Mouse (Mus musculus) midbrain, embryonic 13.5 days (tissue): Measurements from ENCODE around the gene Hoxa4. TPM values are rescaled to one million over a fixed set of nuclear protein-coding genes. Genes with fewer than 3 reads are reported as not detected.

ENCODE experiments used
- ATAC-seq: fragments of 200-750 bp; cut with Nextera tagmentation; 2 replicates; pipeline ENCODE4 v1.8.0; 2017; ENCODE audit warnings: mild to moderate bottlenecking, moderate TSS enrichment, moderate library complexity
- H3K27ac ChIP-seq: fragments of 300-500 bp; sonication (generic); 2 replicates; pipeline ENCODE4 v1.5.1; 2015; ENCODE audit warnings: inconsistent platforms, mild to moderate bottlenecking, moderate library complexity
- H3K27me3 ChIP-seq: fragments of 300-500 bp; sonication (generic); 2 replicates; pipeline ENCODE4 v1.6.1; 2015; ENCODE audit warnings: mild to moderate bottlenecking, inconsistent platforms
- H3K36me3 ChIP-seq: fragments of 300-500 bp; sonication (generic); 2 replicates; pipeline ENCODE4 v1.6.1; 2015; ENCODE audit warnings: mild to moderate bottlenecking, inconsistent platforms
- H3K4me1 ChIP-seq: fragments of 300-500 bp; sonication (generic); replicated peaks from 2 replicates; pipeline ENCODE4 v1.6.1; 2015; ENCODE audit warnings: inconsistent platforms
- H3K4me2 ChIP-seq: fragments of 300-500 bp; sonication (generic); replicated peaks from 2 replicates; pipeline ENCODE4 v1.6.1; 2015; ENCODE audit warnings: moderate library complexity, mild to moderate bottlenecking, inconsistent platforms
- H3K4me3 ChIP-seq: fragments of 300-500 bp; sonication (generic); replicated peaks from 2 replicates; pipeline ENCODE4 v1.5.1; 2015; ENCODE audit warnings: mild to moderate bottlenecking, inconsistent platforms
- H3K9ac ChIP-seq: fragments of 300-500 bp; sonication (generic); replicated peaks from 2 replicates; pipeline ENCODE4 v1.6.1; 2015; ENCODE audit warnings: mild to moderate bottlenecking, inconsistent platforms
- H3K9me3 ChIP-seq: fragments of 300-500 bp; sonication (generic); 2 replicates; pipeline ENCODE4 v1.6.1; 2016; ENCODE audit warnings: mild to moderate bottlenecking, inconsistent platforms
- WGBS: fragments of 180-500 bp; shearing (Covaris S2); methylation state at CpG from one replicate; pipeline ENCODE4 v1.1.7; 2015; 5-methylcytosine and 5-hydroxymethylcytosine counted together
- polyA plus RNA-seq: library from polyadenylated mRNA; unstranded; fragments of >200 nt; fragmentation: Nextera tagmentation; extraction: Ambion mirVana; gene quantifications from 2 replicates; pipeline ENCODE4 v1.2.1, GENCODE M21; 2015

Hoxa4 gene
- polyA plus RNA-seq, 1 experiment from 2014 or later = not detected

GRCm38 (mm10) chr6:52162611-52163365 is 28.8 kb downstream of the Hoxa4 start:
- under 1% methylated on average over 14 of the region's 14 CpGs for WGBS
- Histone ChIP-seq H3K9ac (no peak overlapping the region), H3K4me3 (no peak overlapping the region), H3K4me2 (no peak overlapping the region), H3K9me3 (no peaks in the 10 kb centered on the region), H3K27ac (no peak overlapping the region), H3K4me1 (peaks cover 10% of the 10 kb centered on the region), H3K27me3 (peaks cover 98% of the 10 kb centered on the region), H3K36me3 (no peaks in the 10 kb centered on the region)
- ATAC-seq = no peak

DNA sequence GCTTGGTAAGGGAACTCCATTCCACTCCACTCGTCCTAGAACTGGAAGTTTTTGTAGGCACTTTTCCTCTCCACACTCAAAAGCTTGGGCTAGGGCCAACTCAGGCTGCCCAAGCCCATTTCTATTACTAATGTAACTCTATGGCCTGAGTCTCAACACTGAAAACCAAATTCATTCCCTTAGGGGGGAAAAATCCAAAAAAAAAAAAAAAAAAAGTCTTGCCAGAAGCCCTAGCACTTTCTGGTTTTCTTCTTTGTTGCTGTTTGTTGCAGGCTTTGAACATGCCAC is 29.5 kb downstream of the Hoxa4 start:
- no peak overlapping the region for H3K4me3 ChIP-seq
- H3K4me2 ChIP-seq = no peak overlapping the region
- H3K27me3 ChIP-seq = peaks cover 98% of the 10 kb centered on the region
- H3K27ac ChIP-seq = no peak overlapping the region
- no peak overlapping the region for H3K9ac ChIP-seq
- ATAC-seq = no peak
- H3K36me3 ChIP-seq = no peaks in the 10 kb centered on the region
- peaks cover 10% of the 10 kb centered on the region for H3K4me1 ChIP-seq
- 3% methylated on average over 1 of the region's 1 CpGs for WGBS
- H3K9me3 ChIP-seq = no peaks in the 10 kb centered on the region

- H3K4me3 ChIP-seq = no peak overlapping the region
- WGBS = under 1% methylated on average over 8 of the region's 8 CpGs
- no peaks in the 10 kb centered on the region for H3K36me3 ChIP-seq
- H3K27me3 ChIP-seq = peaks cover 98% of the 10 kb centered on the region
- H3K27ac ChIP-seq = no peak overlapping the region
- ATAC-seq = no peak
- H3K9me3 ChIP-seq = no peaks in the 10 kb centered on the region
- peaks cover 10% of the 10 kb centered on the region for H3K4me1 ChIP-seq
- H3K9ac ChIP-seq = no peak overlapping the region
- H3K4me2 ChIP-seq = no peak overlapping the region
These were observed 30.0 kb downstream of the Hoxa4 start for GRCm38 (mm10) chr6:52161336-52162092.

DNA sequence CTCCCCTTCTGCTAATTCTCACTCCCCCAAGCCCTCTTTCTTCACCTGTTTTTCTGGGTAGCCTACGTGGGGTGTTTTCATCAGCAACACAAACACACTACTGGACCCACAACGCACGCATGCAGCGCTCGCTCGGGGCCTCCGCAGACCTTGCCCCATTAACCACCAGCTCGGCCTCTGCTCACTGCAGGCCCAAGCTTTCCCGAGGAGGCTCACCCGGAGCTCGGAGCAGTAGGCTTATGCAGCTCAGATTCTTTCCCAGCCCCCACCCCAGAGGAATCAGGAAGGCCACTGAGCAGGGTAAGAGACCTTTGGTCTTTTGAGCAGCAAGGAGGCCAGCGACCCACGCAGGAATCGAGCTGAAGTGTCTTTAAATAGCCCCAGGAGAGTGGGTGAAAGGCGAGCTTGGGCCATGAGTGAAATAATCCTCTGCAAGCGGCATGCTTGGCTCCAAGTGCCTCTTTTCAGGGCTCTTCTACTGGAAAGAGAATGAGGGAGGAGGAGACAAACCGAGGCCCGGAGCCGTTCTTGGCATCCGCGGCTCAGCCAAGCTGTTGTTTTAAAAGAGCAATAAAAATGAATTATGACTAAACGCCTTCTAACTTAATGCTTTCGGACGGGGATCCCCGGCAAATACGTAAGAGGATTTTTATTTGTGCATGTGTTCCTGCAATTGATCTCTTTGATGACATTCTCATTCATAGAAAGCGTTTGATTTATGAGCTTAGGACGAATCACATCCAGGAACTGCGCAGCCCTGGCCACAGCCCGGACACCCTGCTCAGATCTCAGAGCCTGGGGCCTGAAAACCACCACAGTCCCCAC is 30.8 kb downstream of the Hoxa4 start:
- no peaks in the 10 kb centered on the region for H3K36me3 ChIP-seq
- no peak overlapping the region for H3K27ac ChIP-seq
- no peaks in the 10 kb centered on the region for H3K9me3 ChIP-seq
- peaks cover 98% of the 10 kb centered on the region for H3K27me3 ChIP-seq
- no peak overlapping the region for H3K4me2 ChIP-seq
- no peak overlapping the region for H3K4me3 ChIP-seq
- H3K9ac ChIP-seq = no peak overlapping the region
- ATAC-seq = no peak
- 1% methylated on average over 30 of the region's 30 CpGs for WGBS
- peaks cover 10% of the 10 kb centered on the region for H3K4me1 ChIP-seq

DNA sequence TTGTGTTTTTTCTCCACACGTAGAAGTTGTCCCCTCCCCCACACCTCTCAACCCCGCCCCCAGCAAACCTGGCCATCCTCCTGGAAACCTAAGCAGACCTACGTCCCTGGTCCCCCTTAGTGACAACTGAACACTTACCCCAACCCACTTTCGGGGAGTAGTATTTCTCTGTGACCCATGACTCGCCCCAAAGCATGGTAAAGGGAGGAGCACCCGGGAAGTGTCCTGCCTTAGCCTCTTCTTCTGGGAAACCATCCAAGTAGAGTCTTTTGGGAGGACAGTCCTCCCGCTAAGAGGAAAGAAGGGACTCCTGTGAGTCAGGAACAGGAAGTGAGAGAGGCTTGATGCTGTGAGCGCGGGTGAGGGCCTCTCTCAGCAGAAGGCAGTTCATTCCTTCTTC is 31.6 kb downstream of the Hoxa4 start:
- WGBS = 4% methylated on average over 9 of the region's 9 CpGs
- peaks cover 98% of the 10 kb centered on the region for H3K27me3 ChIP-seq
- peaks cover 10% of the 10 kb centered on the region for H3K4me1 ChIP-seq
- no peak overlapping the region for H3K9ac ChIP-seq
- no peaks in the 10 kb centered on the region for H3K36me3 ChIP-seq
- no peak overlapping the region for H3K27ac ChIP-seq
- H3K4me2 ChIP-seq = no peak overlapping the region
- H3K9me3 ChIP-seq = no peaks in the 10 kb centered on the region
- ATAC-seq = no peak
- no peak overlapping the region for H3K4me3 ChIP-seq

- WGBS = 4% methylated on average over 12 of the region's 12 CpGs
- H3K4me2 ChIP-seq = peak overlapping the region; percentile 80
- H3K36me3 ChIP-seq = no peaks in the 10 kb centered on the region
- H3K4me3 ChIP-seq = peak overlapping the region; percentile 45; the same call in 1 of the 2 replicates
- no peaks in the 10 kb centered on the region for H3K9me3 ChIP-seq
- H3K27ac ChIP-seq = no peak overlapping the region
- H3K27me3 ChIP-seq = peaks cover 98% of the 10 kb centered on the region
- no peak overlapping the region for H3K9ac ChIP-seq
- peaks cover 10% of the 10 kb centered on the region for H3K4me1 ChIP-seq
- ATAC-seq = no peak
These were observed 32.3 kb downstream of the Hoxa4 start for GRCm38 (mm10) chr6:52159164-52159761.

GRCm38 (mm10) chr6:52158276-52159051 is 33.1 kb downstream of the Hoxa4 start, which contains the start of gene Hoxa1:
TSS of gene Hoxa1 (minus strand) at chr6:52158317.
- Histone ChIP-seq H3K9me3 (no peaks in the 10 kb centered on the region), H3K27ac (no peak within 1 kb of the TSS), H3K4me2 (peak within 1 kb of the TSS; percentile 80), H3K27me3 (peaks cover 98% of the 10 kb centered on the region), H3K4me3 (peak within 1 kb of the TSS; percentile 45), H3K9ac (0 out of 2 replicates have a peak within 1 kb of the TSS, but pooled peaks have one; percentile 23), H3K4me1 (peaks cover 10% of the 10 kb centered on the region), H3K36me3 (no peaks in the 10 kb centered on the region)
- under 1% methylated on average over 55 of the region's 55 CpGs for WGBS
- peak; percentile 79 for ATAC-seq

- Histone ChIP-seq H3K4me2 (peak overlapping the region; percentile 80), H3K4me1 (peaks cover 10% of the 10 kb centered on the region), H3K27ac (no peak overlapping the region), H3K27me3 (peaks cover 98% of the 10 kb centered on the region), H3K4me3 (peak overlapping the region; percentile 45), H3K9me3 (no peaks in the 10 kb centered on the region), H3K36me3 (no peaks in the 10 kb centered on the region), H3K9ac (no peak overlapping the region)
- 1% methylated on average over 32 of the region's 32 CpGs for WGBS
- peak; percentile 37 for ATAC-seq
These were observed 33.9 kb downstream of the Hoxa4 start for GRCm38 (mm10) chr6:52157466-52158275.

- no peak for ATAC-seq
- peaks cover 99% of the 10 kb centered on the region for H3K27me3 ChIP-seq
- H3K4me3 ChIP-seq = no peak overlapping the region
- H3K4me2 ChIP-seq = no peak overlapping the region
- no peak overlapping the region for H3K9ac ChIP-seq
- H3K36me3 ChIP-seq = no peaks in the 10 kb centered on the region
- H3K9me3 ChIP-seq = no peaks in the 10 kb centered on the region
- no peak overlapping the region for H3K27ac ChIP-seq
- WGBS = 2% methylated on average over 20 of the region's 20 CpGs
- H3K4me1 ChIP-seq = peaks cover 10% of the 10 kb centered on the region
These were observed 34.9 kb downstream of the Hoxa4 start for GRCm38 (mm10) chr6:52156551-52157200.

- no peak overlapping the region for H3K4me3 ChIP-seq
- no peak for ATAC-seq
- H3K9ac ChIP-seq = no peak overlapping the region
- no peak overlapping the region for H3K4me2 ChIP-seq
- no peaks in the 10 kb centered on the region for H3K36me3 ChIP-seq
- H3K4me1 ChIP-seq = peaks cover 10% of the 10 kb centered on the region
- no peaks in the 10 kb centered on the region for H3K9me3 ChIP-seq
- peaks cover 100% of the 10 kb centered on the region for H3K27me3 ChIP-seq
- 39% methylated on average over 3 of the region's 3 CpGs for WGBS
- no peak overlapping the region for H3K27ac ChIP-seq
These were observed 36.1 kb downstream of the Hoxa4 start for GRCm38 (mm10) chr6:52155471-52155870.
